Mouse (Mus musculus) Patski (cell line): ENCODE data around the gene Adgra3. TPM values are rescaled to one million over a fixed set of nuclear protein-coding genes. Genes with fewer than 3 reads are reported as not detected.

ENCODE experiments used
- ATAC-seq: fragments of 100-300 bp; one replicate; pipeline ENCODE4 v1.8.0; 2021
- CTCF ChIA-PET: fragments of 350-600 bp; sonication (Branson Sonifier 250); formaldehyde crosslinking; loops from one replicate; lab custom pipeline; 2022; ENCODE audit warnings: inconsistent platforms; lab: Charles Lee
- POLR2A ChIA-PET: fragments of 350-600 bp; sonication (Branson Sonifier 250); formaldehyde crosslinking; loops from one replicate; lab custom pipeline; 2022; ENCODE audit warnings: antibody characterized with exemption, inconsistent platforms; lab: Charles Lee
- DNase-seq: peaks from one replicate; pipeline ENCODE4 v3.0.0-alpha.2; 2011; ENCODE audit warnings: low read depth, low spot score
- H3K27me3 ChIP-seq: fragments of 371-371 bp; one replicate; pipeline ENCODE4 v1.5.1; 2021
- CTCF ChIP-seq: fragments of 100-300 bp; IDR thresholded peaks from one replicate; pipeline ENCODE4 v1.5.1; 2021
- in situ Hi-C: fragments of 300-500 bp; cut with MboI; formaldehyde crosslinking; loops from 3 replicates; pipeline ENCODE4 v1.11.1; 2018; ENCODE audit warnings: low pct_unique_long_range_greater_than_20kb, mixed read lengths
- polyA plus RNA-seq: library from polyadenylated mRNA; unstranded; gene quantifications from one replicate; pipeline ENCODE4 v1.2.3, GENCODE M21; 2021

The Adgra3 gene
- polyA plus RNA-seq, 1 experiment from 2014 or later: 23.3 TPM

GRCm38 (mm10) chr5:49936354-49936753 lies 122.5 kb downstream of the Adgra3 start:
- CTCF ChIA-PET: no interaction called here
- POLR2A ChIA-PET: no interaction called here
- no peak for DNase-seq
- ATAC-seq: no peak
- TF ChIP-seq CTCF: no peak
- in situ Hi-C loops: no loop called here
- peaks cover 7% of the 10 kb centered on the region for H3K27me3 ChIP-seq

- no peak for ATAC-seq
- POLR2A ChIA-PET: no interaction called here
- in situ Hi-C loops: no loop called here
- DNase-seq: no peak
- CTCF ChIA-PET: no interaction called here
- H3K27me3 ChIP-seq: peaks cover 21% of the 10 kb centered on the region
- peak; percentile 40 for TF ChIP-seq CTCF
Observed at GRCm38 (mm10) chr5:49924712-49925111, 134.1 kb downstream of the Adgra3 start.

- no peak for DNase-seq
- no peak for ATAC-seq
- in situ Hi-C loops: no loop called here
- ChIA-PET CTCF (no interaction called here), POLR2A (interaction anchor here (0.7 kb wide), 1 partner anchor 48 kb away, joined by 3 read pairs; no protein-coding TSS in a partner anchor)
- H3K27me3 ChIP-seq: peaks cover 19% of the 10 kb centered on the region
- TF ChIP-seq CTCF: no peak
Observed at GRCm38 (mm10) chr5:49915695-49916106, 143.1 kb downstream of the Adgra3 start.
